18 mouse cellular contexts compared by ENCODE assay signal in genomic region chr4:68648311-68648710, GRCm38 (mm10).
A peak's percentile ranks its signal among the peaks of the same experiment; 100 is the strongest.
DNase-seq lines count a peak whose midpoint lies in the region; ATAC-seq and TF ChIP-seq lines count a peak whose summit lies in the region.
"Had no signal": no experiment of that assay in that cellular context is flagged by ENCODE, and none has a peak within 500 bp of the region (broad histone marks: within the 10 kb centered on the region; RNA-seq: fewer than 3 reads in every experiment).

No protein-coding gene starts in this region.

- intact Hi-C loops in left cerebral cortex, postnatal 25 days (cut with DNase I), result loop anchor here (5.0 kb wide), 1 partner anchor 561 kb away; no protein-coding TSS in a partner anchor

- H3K36me3 ChIP-seq in intestine, postnatal 0 days (ENCODE audit: control insufficient read depth, insufficient read depth), result no peaks in the 10 kb centered on the region
- H3K36me3 ChIP-seq: embryonic facial prominence, embryonic 12.5 days; forebrain, embryonic 15.5 days; heart, embryonic 12.5 days; hindbrain, embryonic 10.5 days had no signal

- H3K27me3 ChIP-seq in intestine, postnatal 0 days (replicated peaks; ENCODE audit: control insufficient read depth, insufficient read depth, low read length), result no peaks in the 10 kb centered on the region
- H3K27me3 ChIP-seq: embryonic facial prominence, embryonic 12.5 days; forebrain, embryonic 15.5 days; heart, embryonic 12.5 days had no signal

- no peak overlapping the region for H3K4me3 ChIP-seq in intestine, postnatal 0 days (ENCODE audit: low read depth, low read length)
- H3K4me3 ChIP-seq: embryonic facial prominence, embryonic 12.5 days; forebrain, embryonic 15.5 days; heart, embryonic 12.5 days; hindbrain, embryonic 10.5 days had no signal

- no peak overlapping the region for H3K4me2 ChIP-seq in intestine, postnatal 0 days (replicated peaks; ENCODE audit: low read depth)
- H3K4me2 ChIP-seq: embryonic facial prominence, embryonic 12.5 days; forebrain, embryonic 15.5 days; heart, embryonic 12.5 days; hindbrain, embryonic 14.5 days had no signal

- no peak overlapping the region for H3K9ac ChIP-seq in intestine, postnatal 0 days (ENCODE audit: low read depth, low read length)
- H3K9ac ChIP-seq: embryonic facial prominence, embryonic 12.5 days; forebrain, embryonic 15.5 days; heart, embryonic 12.5 days; hindbrain, embryonic 14.5 days had no signal

- ATAC-seq in intestine, postnatal 0 days, result no peak
- ATAC-seq: forebrain, embryonic 15.5 days had no signal

- no peaks in the 10 kb centered on the region for H3K9me3 ChIP-seq in intestine, postnatal 0 days (ENCODE audit: control insufficient read depth)
- H3K9me3 ChIP-seq: embryonic facial prominence, embryonic 12.5 days; forebrain, embryonic 15.5 days; heart, embryonic 12.5 days; hindbrain, embryonic 10.5 days had no signal

- no peaks in the 10 kb centered on the region for H3K4me1 ChIP-seq in intestine, postnatal 0 days (replicated peaks; ENCODE audit: control insufficient read depth, insufficient read depth, low read length)
- H3K4me1 ChIP-seq: embryonic facial prominence, embryonic 12.5 days; forebrain, embryonic 15.5 days; heart, embryonic 12.5 days; hindbrain, embryonic 10.5 days had no signal

- H3K27ac ChIP-seq in intestine, postnatal 0 days (ENCODE audit: low read depth, low read length), result no peak overlapping the region
- H3K27ac ChIP-seq: embryonic facial prominence, embryonic 12.5 days; forebrain, embryonic 15.5 days; hindbrain, embryonic 10.5 days; hindbrain, embryonic 14.5 days had no signal

- WGBS in intestine, postnatal 0 days, result 95% methylated on average over 1 of the region's 1 CpGs

- DNase-seq in frontal cortex, adult 2 months (ENCODE audit: extremely low spot score in 1 of 2, low spot score in 1 of 2), result peak; percentile 63 to 64
- no peak for DNase-seq in frontal cortex, postnatal 14 days (ENCODE audit: low spot score in 2 of 2)
- DNase-seq in right cerebral cortex, adult 18-20 months, result peak; percentile 60
- no peak for DNase-seq in right cerebral cortex, postnatal 4 days
- DNase-seq in frontal cortex, postnatal 36 days (ENCODE audit: low spot score in 2 of 2), result peak; percentile 13 to 59
- peak; percentile 15 to 85 for DNase-seq in left cerebral cortex, postnatal 25 days (ENCODE audit: low spot score in 2 of 2)
- no peak for DNase-seq in kidney, adult 9 months
- DNase-seq: adrenal gland, postnatal 10 days; cerebellum, adult 11-12 months; cerebellum, adult 9-10 months; cerebellum, postnatal 25 days; gastrocnemius, postnatal 10 days had no signal

- TF ChIP-seq CTCF in intestine, postnatal 0 days (IDR thresholded peaks at IDR 0.05; ENCODE audit: low read depth), result no peak

Comparison
In these comparisons a context has a peak if more than half of its experiments do, and no peak if none do; other contexts are left out.
1. DNase-seq: peak in frontal cortex, adult 2 months (2 of 2), right cerebral cortex, adult 18-20 months (single experiment), frontal cortex, postnatal 36 days (2 of 2) and left cerebral cortex, postnatal 25 days (2 of 2); none in frontal cortex, postnatal 14 days (0 of 2), right cerebral cortex, postnatal 4 days (single experiment) and kidney, adult 9 months (single experiment).